Mouse (Mus musculus): ENCODE measurements around the gene Zfhx2. TPM values are rescaled to one million over a fixed set of nuclear protein-coding genes. Genes with fewer than 3 reads are reported as not detected.

The Zfhx2 gene
- polyA plus RNA-seq, 1 experiment, result 0.63 TPM

- H3ac ChIP-seq (ENCODE audit: control insufficient read depth, insufficient read length, low read depth), result no peak overlapping the region
- no peaks in the 10 kb centered on the region for H3K79me3 ChIP-seq (ENCODE audit: low read depth)
- H3K79me2 ChIP-seq (ENCODE audit: control insufficient read depth, insufficient read depth), result no peaks in the 10 kb centered on the region
- TF ChIP-seq CEBPB (IDR thresholded peaks at IDR 0.05; ENCODE audit: low read depth) (no peak), MAX (IDR thresholded peaks at IDR 0.05) (no peak), CTCF (IDR thresholded peaks at IDR 0.05; ENCODE audit: control insufficient read depth, insufficient read depth, insufficient read length) (no peak), MYOD1 (IDR thresholded peaks at IDR 0.05; ENCODE audit: control insufficient read depth, insufficient read length, low read depth) (no peak), USF1 (IDR thresholded peaks at IDR 0.05; ENCODE audit: low read depth) (no peak), FOSL1 (IDR thresholded peaks at IDR 0.05; ENCODE audit: insufficient read depth, low read length, poor library complexity, severe bottlenecking) (no peak), MYOG (IDR thresholded peaks at IDR 0.05; ENCODE audit: control insufficient read depth, extremely low read depth, insufficient read length) (no peak)
- no peak overlapping the region for H3K4me3 ChIP-seq (ENCODE audit: insufficient read depth, poor library complexity, severe bottlenecking)
- H3K27me3 ChIP-seq (ENCODE audit: control insufficient read depth, insufficient read depth, insufficient read length), result peaks cover 10% of the 10 kb centered on the region
- H3K36me3 ChIP-seq (ENCODE audit: control insufficient read depth, insufficient read depth), result peaks cover under 1% of the 10 kb centered on the region
Observed at GRCm38 (mm10) chr14:55104365-55104764, 12.2 kb upstream of the Zfhx2 start.

GRCm38 (mm10) chr14:55102253-55102785 is 10.2 kb upstream of the Zfhx2 start:
- Histone ChIP-seq H3K4me3 (ENCODE audit: insufficient read depth, poor library complexity, severe bottlenecking) (no peak overlapping the region), H3ac (ENCODE audit: control insufficient read depth, insufficient read length, low read depth) (no peak overlapping the region), H3K27me3 (ENCODE audit: control insufficient read depth, insufficient read depth, insufficient read length) (no peaks in the 10 kb centered on the region), H3K79me2 (ENCODE audit: control insufficient read depth, insufficient read depth) (no peaks in the 10 kb centered on the region), H3K36me3 (ENCODE audit: control insufficient read depth, insufficient read depth) (peaks cover 9% of the 10 kb centered on the region), H3K79me3 (ENCODE audit: low read depth) (no peaks in the 10 kb centered on the region)
- no peak for TF ChIP-seq MAX (IDR thresholded peaks at IDR 0.05)
- TF ChIP-seq USF1 (IDR thresholded peaks at IDR 0.05; ENCODE audit: low read depth), result no peak
- TF ChIP-seq MYOD1 (IDR thresholded peaks at IDR 0.05; ENCODE audit: control insufficient read depth, insufficient read length, low read depth), result no peak
- TF ChIP-seq CTCF (IDR thresholded peaks at IDR 0.05; ENCODE audit: control insufficient read depth, insufficient read depth, insufficient read length), result no peak
- no peak for TF ChIP-seq CEBPB (IDR thresholded peaks at IDR 0.05; ENCODE audit: low read depth)
- TF ChIP-seq FOSL1 (IDR thresholded peaks at IDR 0.05; ENCODE audit: insufficient read depth, low read length, poor library complexity, severe bottlenecking), result no peak
- no peak for TF ChIP-seq MYOG (IDR thresholded peaks at IDR 0.05; ENCODE audit: control insufficient read depth, extremely low read depth, insufficient read length)

GRCm38 (mm10) chr14:55101592-55101991 is 9.5 kb upstream of the Zfhx2 start:
- Histone ChIP-seq H3K4me3 (ENCODE audit: insufficient read depth, poor library complexity, severe bottlenecking) (no peak overlapping the region), H3K36me3 (ENCODE audit: control insufficient read depth, insufficient read depth) (peaks cover 9% of the 10 kb centered on the region), H3K27me3 (ENCODE audit: control insufficient read depth, insufficient read depth, insufficient read length) (no peaks in the 10 kb centered on the region), H3K79me2 (ENCODE audit: control insufficient read depth, insufficient read depth) (no peaks in the 10 kb centered on the region), H3ac (ENCODE audit: control insufficient read depth, insufficient read length, low read depth) (no peak overlapping the region), H3K79me3 (ENCODE audit: low read depth) (no peaks in the 10 kb centered on the region)
- no peak for TF ChIP-seq FOSL1 (IDR thresholded peaks at IDR 0.05; ENCODE audit: insufficient read depth, low read length, poor library complexity, severe bottlenecking)
- no peak for TF ChIP-seq MYOD1 (IDR thresholded peaks at IDR 0.05; ENCODE audit: control insufficient read depth, insufficient read length, low read depth)
- no peak for TF ChIP-seq MAX (IDR thresholded peaks at IDR 0.05)
- TF ChIP-seq MYOG (IDR thresholded peaks at IDR 0.05; ENCODE audit: control insufficient read depth, extremely low read depth, insufficient read length), result no peak
- TF ChIP-seq CEBPB (IDR thresholded peaks at IDR 0.05; ENCODE audit: low read depth), result no peak
- peak; percentile 61 for TF ChIP-seq USF1 (IDR thresholded peaks at IDR 0.05; ENCODE audit: low read depth)
- TF ChIP-seq CTCF (IDR thresholded peaks at IDR 0.05; ENCODE audit: control insufficient read depth, insufficient read depth, insufficient read length), result peak; percentile 20

GRCm38 (mm10) chr14:55098067-55098466 is 5.9 kb upstream of the Zfhx2 start:
- no peak overlapping the region for H3ac ChIP-seq (ENCODE audit: control insufficient read depth, insufficient read length, low read depth)
- peaks cover 8% of the 10 kb centered on the region for H3K79me2 ChIP-seq (ENCODE audit: control insufficient read depth, insufficient read depth)
- H3K27me3 ChIP-seq (ENCODE audit: control insufficient read depth, insufficient read depth, insufficient read length), result no peaks in the 10 kb centered on the region
- H3K79me3 ChIP-seq (ENCODE audit: low read depth), result no peaks in the 10 kb centered on the region
- TF ChIP-seq MAX (IDR thresholded peaks at IDR 0.05) (no peak), CEBPB (IDR thresholded peaks at IDR 0.05; ENCODE audit: low read depth) (no peak), MYOD1 (IDR thresholded peaks at IDR 0.05; ENCODE audit: control insufficient read depth, insufficient read length, low read depth) (no peak), CTCF (IDR thresholded peaks at IDR 0.05; ENCODE audit: control insufficient read depth, insufficient read depth, insufficient read length) (no peak), FOSL1 (IDR thresholded peaks at IDR 0.05; ENCODE audit: insufficient read depth, low read length, poor library complexity, severe bottlenecking) (no peak), USF1 (IDR thresholded peaks at IDR 0.05; ENCODE audit: low read depth) (no peak), MYOG (IDR thresholded peaks at IDR 0.05; ENCODE audit: control insufficient read depth, extremely low read depth, insufficient read length) (no peak)
- peaks cover 9% of the 10 kb centered on the region for H3K36me3 ChIP-seq (ENCODE audit: control insufficient read depth, insufficient read depth)
- H3K4me3 ChIP-seq (ENCODE audit: insufficient read depth, poor library complexity, severe bottlenecking), result no peak overlapping the region

GRCm38 (mm10) chr14:55097646-55098045 is 5.5 kb upstream of the Zfhx2 start:
- Histone ChIP-seq H3ac (ENCODE audit: control insufficient read depth, insufficient read length, low read depth) (no peak overlapping the region), H3K4me3 (ENCODE audit: insufficient read depth, poor library complexity, severe bottlenecking) (no peak overlapping the region), H3K36me3 (ENCODE audit: control insufficient read depth, insufficient read depth) (peaks cover 9% of the 10 kb centered on the region), H3K79me3 (ENCODE audit: low read depth) (no peaks in the 10 kb centered on the region), H3K27me3 (ENCODE audit: control insufficient read depth, insufficient read depth, insufficient read length) (no peaks in the 10 kb centered on the region), H3K79me2 (ENCODE audit: control insufficient read depth, insufficient read depth) (peaks cover 8% of the 10 kb centered on the region)
- TF ChIP-seq FOSL1 (IDR thresholded peaks at IDR 0.05; ENCODE audit: insufficient read depth, low read length, poor library complexity, severe bottlenecking) (no peak), USF1 (IDR thresholded peaks at IDR 0.05; ENCODE audit: low read depth) (no peak), CTCF (IDR thresholded peaks at IDR 0.05; ENCODE audit: control insufficient read depth, insufficient read depth, insufficient read length) (no peak), MYOG (IDR thresholded peaks at IDR 0.05; ENCODE audit: control insufficient read depth, extremely low read depth, insufficient read length) (no peak), MYOD1 (IDR thresholded peaks at IDR 0.05; ENCODE audit: control insufficient read depth, insufficient read length, low read depth) (no peak), CEBPB (IDR thresholded peaks at IDR 0.05; ENCODE audit: low read depth) (no peak), MAX (IDR thresholded peaks at IDR 0.05) (no peak)
